Mouse (Mus musculus) megakaryocyte-erythroid progenitor cell, adult 5-6 weeks (primary cell): ENCODE results near the gene Smarca4. TPM values are rescaled to one million over a fixed set of nuclear protein-coding genes. Genes with fewer than 3 reads are reported as not detected.

Source experiments
- ATAC-seq: replicated peaks from 2 replicates; pipeline ENCODE4 v1.8.0; 2016; ENCODE audit warnings: mild to moderate bottlenecking, inconsistent platforms; ENCODE audit not compliant: severe bottlenecking, poor library complexity, low FRiP score, low TSS enrichment
- total RNA-seq, 2 experiments: library from RNA; stranded (forward) in 1 of 2; stranded (reverse) in 1 of 2; fragments of 200-1000, 215-1000 nt in 1 of 2; fragments of >200 nt in 1 of 2; fragmentation: Nextera tagmentation in 1 of 2; gene quantifications; 2 replicates each; pipeline ENCODE4 v1.2.3; 2014 to 2017

The Smarca4 gene
- total RNA-seq, 2 experiments from 2014 or later: 82.3 to 106 TPM

GRCm38 (mm10) chr9:21598198-21598597 lies 17.8 kb upstream of the Smarca4 start:
- peak; percentile 71 for ATAC-seq

DNA sequence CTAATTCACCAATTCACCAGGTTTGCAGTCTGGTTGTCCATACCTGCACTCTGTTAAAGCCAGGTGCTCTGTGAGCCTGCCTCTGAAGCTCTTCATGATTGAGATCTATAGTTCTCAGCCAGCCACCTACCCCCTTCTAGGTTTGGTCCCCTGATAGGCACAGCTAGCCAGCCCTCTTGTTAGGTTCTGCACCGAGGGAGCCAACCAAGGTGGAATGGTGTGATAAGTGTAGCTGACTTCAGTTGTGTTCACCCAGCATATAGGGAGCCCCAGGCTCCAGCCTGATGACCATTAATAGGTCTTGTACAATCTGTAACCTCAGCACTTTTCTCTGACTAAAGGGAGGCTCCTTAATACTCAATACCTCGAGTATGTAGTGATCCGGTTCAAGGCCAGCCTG lies 15.8 kb upstream of the Smarca4 start:
- peak; percentile 53 for ATAC-seq

DNA sequence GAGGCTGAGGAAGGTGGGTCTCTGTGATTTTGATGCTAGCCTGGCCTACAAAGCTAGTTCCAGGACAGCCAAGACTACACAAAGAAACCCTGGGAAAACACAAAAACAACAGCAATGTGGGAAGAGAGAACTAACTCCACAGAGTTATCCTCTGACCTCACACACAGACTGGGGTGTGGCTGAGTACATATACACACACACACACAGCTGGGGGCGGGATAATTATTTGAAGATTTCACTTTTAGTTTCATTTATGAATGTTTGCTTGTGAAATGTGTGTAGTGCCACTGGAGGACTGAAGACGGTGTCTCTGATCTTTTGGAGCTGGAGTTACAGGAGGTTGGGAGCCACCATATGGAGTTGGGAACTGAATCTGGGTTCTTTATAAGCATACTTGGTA lies 14.9 kb upstream of the Smarca4 start:
- ATAC-seq: no peak

GRCm38 (mm10) chr9:21601722-21602399 lies 14.1 kb upstream of the Smarca4 start:
- peak; percentile 76 for ATAC-seq

- no peak for ATAC-seq
Measured at GRCm38 (mm10) chr9:21604119-21604518, 11.8 kb upstream of the Smarca4 start.

DNA sequence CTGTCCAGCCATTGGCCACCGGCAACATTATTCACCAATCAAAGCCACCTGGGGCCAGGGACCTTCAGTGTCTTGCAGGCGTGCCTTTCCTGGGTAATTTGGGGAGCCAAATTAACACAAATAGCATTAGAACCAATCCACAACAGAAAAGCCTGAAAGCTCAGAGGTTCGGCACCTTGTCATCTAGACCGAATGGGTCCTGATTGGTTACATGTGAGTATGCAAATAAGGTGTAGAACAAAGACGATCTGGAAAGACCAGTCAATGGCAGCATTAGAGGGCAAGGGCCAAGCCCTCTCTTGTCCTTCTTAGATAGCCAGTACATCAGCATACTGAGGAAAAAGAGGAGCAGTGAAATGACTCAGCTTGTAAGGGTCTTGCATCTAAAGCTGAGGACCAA lies 10.1 kb upstream of the Smarca4 start:
- no peak for ATAC-seq

DNA sequence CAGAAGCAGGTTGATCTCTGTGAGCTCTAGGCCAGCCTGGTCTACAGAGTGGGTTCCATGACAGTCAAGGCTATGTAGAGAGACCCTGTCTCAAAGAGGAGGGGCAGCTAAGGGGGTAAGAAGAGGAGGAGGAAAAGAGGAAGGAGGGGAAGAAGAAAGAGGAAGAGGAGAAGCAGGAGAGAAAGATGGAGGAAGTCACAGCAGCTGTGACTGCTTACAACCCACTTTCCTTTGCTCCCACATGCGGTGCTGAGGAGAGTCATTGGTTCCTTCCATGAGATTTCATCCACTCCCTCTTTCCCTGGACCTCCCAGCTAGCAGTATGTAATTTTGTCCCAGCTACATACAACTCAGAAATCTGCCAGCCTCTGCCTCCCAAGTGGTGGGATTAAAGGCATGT lies 9.3 kb upstream of the Smarca4 start:
- no peak for ATAC-seq

GRCm38 (mm10) chr9:21609861-21610260 lies 6.1 kb upstream of the Smarca4 start:
- ATAC-seq: no peak

- ATAC-seq: no peak
Measured at GRCm38 (mm10) chr9:21614864-21615616, 929 bp upstream of the Smarca4 start.

- ATAC-seq: peak; percentile 40
Measured at GRCm38 (mm10) chr9:21616232-21616781, 338 bp downstream of the Smarca4 start.

DNA sequence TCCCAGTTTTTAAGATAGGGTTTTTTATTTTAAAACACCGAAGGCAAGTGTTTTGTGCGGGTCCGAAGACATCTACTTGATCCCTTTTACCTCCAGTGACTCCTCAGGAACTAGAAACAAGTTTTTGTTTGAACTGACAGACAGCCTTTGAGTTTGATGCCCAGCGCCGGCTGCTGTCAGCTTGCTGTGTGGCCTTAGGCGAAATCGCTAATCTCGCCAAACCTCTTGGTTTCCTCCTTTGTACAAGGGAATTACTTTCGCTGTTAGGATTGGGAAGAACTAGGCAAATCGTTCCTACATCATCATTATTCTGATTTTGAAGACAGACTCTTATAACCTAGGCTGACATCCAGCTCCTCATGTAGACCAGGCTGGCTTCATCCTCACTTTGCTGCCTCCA lies 1.1 kb downstream of the Smarca4 start:
- ATAC-seq: no peak

GRCm38 (mm10) chr9:21620229-21620628 lies 4.3 kb downstream of the Smarca4 start:
- ATAC-seq: no peak

DNA sequence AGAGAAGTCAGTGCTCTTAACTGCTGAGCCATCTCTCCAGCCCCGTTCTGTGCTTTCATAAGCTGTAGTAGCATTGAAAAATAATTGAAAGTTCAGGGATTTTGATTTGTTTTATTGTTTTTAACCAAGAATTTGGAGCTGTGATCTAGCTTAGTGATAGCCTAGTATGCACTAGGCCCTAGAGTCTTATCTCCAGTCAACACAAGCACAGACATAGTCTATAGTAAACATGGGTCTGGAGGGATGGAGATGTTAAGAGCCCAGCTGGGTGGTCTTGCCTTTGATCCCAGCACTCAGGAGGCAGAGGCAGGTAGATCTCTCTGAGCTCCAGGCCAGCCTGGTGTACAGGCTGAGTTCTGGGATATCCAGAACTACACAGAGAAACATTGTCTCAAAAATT lies 6.7 kb downstream of the Smarca4 start:
- 0 out of 2 replicates have a peak, but pooled peaks have one; percentile 54 for ATAC-seq

GRCm38 (mm10) chr9:21625342-21626339 lies 9.7 kb downstream of the Smarca4 start:
- ATAC-seq: no peak

DNA sequence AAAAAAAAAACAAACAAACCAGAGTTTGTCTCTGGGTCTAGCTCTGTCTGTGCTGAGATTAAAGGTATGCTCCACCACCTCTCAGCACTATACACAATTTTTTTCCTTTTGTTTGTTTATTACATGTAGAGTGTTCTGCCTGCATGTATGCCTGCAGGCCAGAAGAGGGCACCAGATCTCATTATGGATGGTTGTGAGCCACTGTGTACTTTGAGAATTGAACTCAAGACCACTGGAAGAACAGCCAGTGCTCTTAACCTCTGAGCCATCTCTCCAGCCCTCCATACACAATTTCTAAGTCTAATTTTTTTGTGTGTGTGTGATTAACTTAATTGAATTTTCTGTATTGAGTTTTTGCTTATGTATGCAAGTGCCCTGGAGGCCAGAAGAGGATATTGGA lies 10.6 kb downstream of the Smarca4 start:
- no peak for ATAC-seq

DNA sequence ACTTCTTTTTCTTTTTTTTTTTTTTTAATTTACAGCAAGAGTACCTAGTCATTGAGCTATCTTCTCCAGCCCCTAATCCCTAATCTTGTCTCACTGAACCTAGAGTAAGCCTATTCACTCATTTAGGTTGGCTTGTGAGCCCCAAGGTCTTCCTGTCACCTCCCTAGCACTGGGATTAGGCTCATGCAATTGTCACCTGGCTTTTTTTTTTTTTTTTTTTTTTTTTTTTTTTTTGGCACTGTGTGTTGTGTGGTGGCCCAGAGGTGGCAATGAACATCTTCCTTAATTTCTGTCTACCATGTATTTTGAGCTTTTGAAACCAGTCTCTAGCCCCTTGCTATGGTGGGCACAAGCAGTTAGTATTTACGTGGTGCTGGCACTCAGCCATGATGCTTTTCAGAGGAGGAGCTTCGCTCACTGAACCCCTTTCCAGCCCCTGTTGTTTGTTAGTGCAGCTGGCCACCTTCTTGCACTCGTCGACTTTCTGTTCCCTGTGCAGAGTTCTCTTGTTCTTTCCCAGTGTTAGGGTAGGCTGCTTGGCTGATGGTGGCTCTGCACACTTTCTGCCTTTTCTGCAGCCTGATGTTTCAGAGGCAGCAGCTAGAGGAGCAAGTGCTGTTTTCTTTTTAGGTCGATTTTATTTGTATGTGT lies 11.3 kb downstream of the Smarca4 start:
- no peak for ATAC-seq

- ATAC-seq: peak; percentile 67
Measured at GRCm38 (mm10) chr9:21630673-21631072, 14.7 kb downstream of the Smarca4 start.

GRCm38 (mm10) chr9:21633106-21633505 lies 17.1 kb downstream of the Smarca4 start:
- ATAC-seq: no peak

DNA sequence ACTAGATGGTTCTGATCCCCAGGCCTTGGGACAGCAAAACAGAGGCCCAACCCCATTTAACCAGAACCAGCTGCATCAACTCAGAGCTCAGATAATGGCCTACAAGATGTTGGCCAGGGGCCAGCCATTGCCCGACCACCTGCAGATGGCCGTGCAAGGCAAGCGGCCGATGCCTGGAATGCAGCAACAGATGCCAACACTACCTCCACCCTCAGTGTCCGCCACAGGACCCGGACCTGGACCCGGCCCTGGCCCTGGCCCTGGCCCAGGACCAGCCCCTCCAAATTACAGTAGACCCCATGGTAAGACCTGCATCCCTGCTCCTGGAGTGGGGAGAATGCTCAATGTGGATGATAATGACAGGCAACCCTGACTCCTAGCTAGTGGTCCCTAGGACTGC lies 19.7 kb downstream of the Smarca4 start:
- ATAC-seq: no peak
